Mouse (Mus musculus) CH12.LX (cell line): Measurements from ENCODE around the gene Ccdc88a.

Experiments
- CHD2 ChIP-seq: IDR thresholded peaks from 2 replicates; pipeline ENCODE4 v1.6.1; 2011; ENCODE audit warnings: low read length, improper control_type of control experiment
- CTCF ChIP-seq, 2 experiments: IDR thresholded peaks in 1 of 2; conservative IDR thresholded peaks in 1 of 2; 2 replicates each; pipeline ENCODE4 v1.5.1; 2011 to 2012; ENCODE audit warnings: low read depth in 2 of 2, low read length in 2 of 2, improper control_type of control experiment in 1 of 2, inconsistent platforms in 1 of 2, mild to moderate bottlenecking in 1 of 2, moderate library complexity in 1 of 2
- E2F4 ChIP-seq: IDR thresholded peaks from 2 replicates; pipeline ENCODE4 v1.6.1; 2011; ENCODE audit warnings: low read depth, low read length, improper control_type of control experiment; ENCODE audit not compliant: insufficient replicate concordance
- ELF1 ChIP-seq: IDR thresholded peaks from 2 replicates; pipeline ENCODE4 v1.6.1; 2014; ENCODE audit warnings: low read depth, mild to moderate bottlenecking, inconsistent platforms, low read length, improper control_type of control experiment
- MAX ChIP-seq: IDR thresholded peaks from 2 replicates; pipeline ENCODE4 v1.6.1; 2011; ENCODE audit warnings: low read length, improper control_type of control experiment
- NRF1 ChIP-seq: IDR thresholded peaks from 2 replicates; pipeline ENCODE4 v1.6.1; 2014; ENCODE audit warnings: low read depth, mild to moderate bottlenecking, inconsistent platforms, low read length, improper control_type of control experiment, moderate library complexity
- PAX5 ChIP-seq: IDR thresholded peaks from 2 replicates; pipeline ENCODE4 v1.6.1; 2012; ENCODE audit warnings: low read length, inconsistent platforms, mixed read lengths
- POLR2A ChIP-seq: IDR thresholded peaks from 2 replicates; pipeline ENCODE4 v1.6.1; 2011; ENCODE audit warnings: low read depth, mild to moderate bottlenecking, improper control_type of control experiment, low read length
- RAD21 ChIP-seq: IDR thresholded peaks from 2 replicates; pipeline ENCODE4 v1.6.1; 2011; ENCODE audit warnings: low read depth, mild to moderate bottlenecking, low read length, improper control_type of control experiment, moderate library complexity
- SMC3 ChIP-seq: IDR thresholded peaks from 2 replicates; pipeline ENCODE4 v1.6.1; 2011; ENCODE audit warnings: low read depth, low read length, improper control_type of control experiment
- UBTF ChIP-seq: IDR thresholded peaks from 2 replicates; pipeline ENCODE4 v1.6.1; 2012; ENCODE audit warnings: low read depth, mild to moderate bottlenecking, inconsistent platforms, low read length, improper control_type of control experiment, moderate library complexity
- USF1 ChIP-seq: IDR thresholded peaks from 2 replicates; pipeline ENCODE4 v1.6.1; 2014; ENCODE audit warnings: low read depth, mild to moderate bottlenecking, inconsistent platforms, low read length, improper control_type of control experiment
- ZC3H11A ChIP-seq: IDR thresholded peaks from 2 replicates; pipeline ENCODE4 v1.6.1; 2012; ENCODE audit warnings: low read depth, mild to moderate bottlenecking, inconsistent platforms, low read length, improper control_type of control experiment
- ZKSCAN1 ChIP-seq: IDR thresholded peaks from 2 replicates; pipeline ENCODE4 v1.6.1; 2012; ENCODE audit warnings: low read depth, inconsistent platforms, low read length, improper control_type of control experiment, borderline replicate concordance

- no peak for TF ChIP-seq USF1
- TF ChIP-seq CTCF (conservative IDR thresholded peaks at IDR 0.05 in 1 of 2, IDR thresholded peaks at IDR 0.05 in 1 of 2; ENCODE audit: low read depth in 2 of 2, low read length in 2 of 2), result no peak
- TF ChIP-seq ZKSCAN1, result no peak
- no peak for TF ChIP-seq MAX
- TF ChIP-seq POLR2A, result no peak
- TF ChIP-seq ELF1, result no peak
- TF ChIP-seq UBTF, result no peak
- no peak for TF ChIP-seq E2F4
- TF ChIP-seq CHD2, result no peak
- TF ChIP-seq ZC3H11A, result no peak
- TF ChIP-seq RAD21, result no peak
- no peak for TF ChIP-seq PAX5
- no peak for TF ChIP-seq SMC3
- TF ChIP-seq NRF1, result no peak
These were observed 123.5 kb downstream of the Ccdc88a start for GRCm38 (mm10) chr11:29496962-29497361.
